Mouse (Mus musculus) limb, embryonic 13.5 days (tissue): ENCODE measurements around the gene Rhd. TPM values are rescaled to one million over a fixed set of nuclear protein-coding genes. Genes with fewer than 3 reads are reported as not detected.
"Not testable (repeated sequence)": the region's sequence is repeated elsewhere in the genome, so short reads cannot be mapped to it uniquely, and the experiment has no call there.

Experiments used
- ATAC-seq: fragments of 200-750 bp; cut with Nextera tagmentation; 2 replicates; pipeline ENCODE4 v1.8.0; 2017; ENCODE audit warnings: low read depth, moderate number of reproducible peaks, moderate TSS enrichment; ENCODE audit not compliant: low FRiP score
- H3K27ac ChIP-seq: fragments of 300-500 bp; sonication (generic); 2 replicates; pipeline ENCODE4 v1.5.1; 2015; ENCODE audit warnings: inconsistent platforms, mild to moderate bottlenecking, moderate library complexity
- H3K27me3 ChIP-seq: fragments of 300-500 bp; sonication (generic); 2 replicates; pipeline ENCODE4 v1.6.1; 2015; ENCODE audit warnings: mild to moderate bottlenecking, inconsistent platforms
- H3K36me3 ChIP-seq: fragments of 300-500 bp; sonication (generic); 2 replicates; pipeline ENCODE4 v1.6.1; 2015; ENCODE audit warnings: inconsistent platforms, mild to moderate bottlenecking, moderate library complexity
- H3K4me1 ChIP-seq: fragments of 300-500 bp; sonication (generic); 2 replicates; pipeline ENCODE4 v1.6.1; 2015; ENCODE audit warnings: inconsistent platforms
- H3K4me2 ChIP-seq: fragments of 300-500 bp; sonication (generic); replicated peaks from 2 replicates; pipeline ENCODE4 v1.6.1; 2015; ENCODE audit warnings: inconsistent platforms, mild to moderate bottlenecking, moderate library complexity
- H3K4me3 ChIP-seq: fragments of 300-500 bp; sonication (generic); 2 replicates; pipeline ENCODE4 v1.5.1; 2015; ENCODE audit warnings: moderate library complexity, mild to moderate bottlenecking, inconsistent platforms
- H3K9ac ChIP-seq: fragments of 300-500 bp; sonication (generic); 2 replicates; pipeline ENCODE4 v1.6.1; 2015; ENCODE audit warnings: mild to moderate bottlenecking, inconsistent platforms
- H3K9me3 ChIP-seq: fragments of 300-500 bp; sonication (generic); 2 replicates; pipeline ENCODE4 v1.6.1; 2016; ENCODE audit warnings: inconsistent platforms
- WGBS: fragments of 180-500 bp; shearing (Covaris S2); methylation state at CpG from one replicate; pipeline ENCODE4 v1.1.7; 2015; 5-methylcytosine and 5-hydroxymethylcytosine counted together
- polyA plus RNA-seq: library from polyadenylated mRNA; unstranded; fragments of >200 nt; fragmentation: Nextera tagmentation; extraction: Ambion mirVana; gene quantifications from 2 replicates; pipeline ENCODE4 v1.2.1, GENCODE M21; 2015

Gene Rhd
- 2.9 and 5.5 TPM in 2 replicates for polyA plus RNA-seq

DNA sequence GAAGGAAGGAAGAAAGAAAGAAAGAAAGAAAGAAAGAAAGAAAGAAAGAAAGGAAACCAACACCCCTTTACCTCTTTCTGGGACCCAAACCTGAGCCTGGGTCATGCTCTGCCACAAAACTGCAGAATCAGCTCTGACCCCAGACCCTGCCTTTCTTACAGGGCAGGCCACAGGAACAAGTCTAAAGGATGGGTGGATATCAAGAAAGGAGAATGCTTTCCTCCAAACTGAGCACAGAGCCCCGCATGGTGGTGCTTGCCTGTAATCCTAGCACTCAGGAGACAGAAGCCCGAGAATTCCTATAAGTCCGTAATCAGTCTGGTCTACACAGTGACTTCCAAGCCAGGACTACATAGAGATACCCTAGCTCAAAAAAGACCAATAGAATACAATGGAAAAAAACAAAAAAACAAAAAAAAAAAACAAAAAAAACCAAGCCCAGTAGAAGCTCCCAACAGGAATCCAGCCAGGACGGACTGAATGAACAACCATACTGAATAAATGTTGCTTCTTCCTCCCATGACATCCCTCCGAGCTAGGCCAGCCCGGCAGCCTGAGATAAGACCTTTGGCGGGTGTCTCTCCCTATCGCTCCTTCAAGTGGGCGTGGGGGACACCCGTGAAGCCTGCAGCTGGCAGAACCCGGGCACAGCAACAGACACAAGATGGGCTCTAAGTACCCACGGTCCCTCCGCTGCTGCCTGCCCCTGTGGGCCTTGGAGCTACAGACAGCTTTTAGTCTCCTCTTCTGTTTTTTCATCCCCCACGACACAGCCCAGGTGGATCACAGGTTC is at the start of gene Rhd:
TSS of gene Rhd (plus strand) at position 600 of the 793 bp plus-strand sequence.
- ATAC-seq = no peak
- no peak within 1 kb of the TSS for H3K4me3 ChIP-seq
- H3K27me3 ChIP-seq = peaks cover 23% of the 10 kb centered on the region
- no peaks in the 10 kb centered on the region for H3K9me3 ChIP-seq
- WGBS = 65% methylated on average over 14 of the region's 14 CpGs
- peaks cover 3% of the 10 kb centered on the region; the same call in 1 of the 2 replicates for H3K4me1 ChIP-seq
- H3K36me3 ChIP-seq = no peaks in the 10 kb centered on the region
- no peak within 1 kb of the TSS for H3K4me2 ChIP-seq
- H3K27ac ChIP-seq = no peak within 1 kb of the TSS
- H3K9ac ChIP-seq = no peak within 1 kb of the TSS

DNA sequence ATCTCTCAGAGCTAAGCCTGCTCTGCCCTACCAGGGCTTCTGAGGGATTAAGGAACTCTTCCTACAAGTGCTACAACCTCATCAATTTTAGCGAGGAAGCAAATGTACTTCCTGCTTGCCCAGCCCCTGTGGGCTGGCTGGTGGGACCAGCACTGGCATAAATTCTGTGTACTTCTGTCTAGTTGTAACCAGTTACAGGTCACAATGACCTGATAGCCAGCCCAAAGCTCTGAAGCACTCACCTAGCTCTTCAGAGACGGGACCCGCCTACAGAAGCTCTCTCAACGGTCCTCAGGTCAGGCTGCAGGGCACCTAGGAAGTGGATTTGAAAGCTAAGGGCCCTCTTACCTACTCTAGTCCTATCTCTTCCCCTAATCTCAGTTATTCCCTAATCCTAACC is 46.6 kb upstream of the Rhd start:
- no peak overlapping the region for H3K27ac ChIP-seq
- H3K4me3 ChIP-seq = no peak overlapping the region
- peaks cover 44% of the 10 kb centered on the region for H3K36me3 ChIP-seq
- H3K9me3 ChIP-seq = no peaks in the 10 kb centered on the region
- no peak overlapping the region for H3K4me2 ChIP-seq
- H3K9ac ChIP-seq = no peak overlapping the region
- WGBS = 85% methylated on average over 4 of the region's 4 CpGs
- ATAC-seq = no peak
- peaks cover 5% of the 10 kb centered on the region; the same call in 1 of the 2 replicates for H3K4me1 ChIP-seq
- no peaks in the 10 kb centered on the region for H3K27me3 ChIP-seq

DNA sequence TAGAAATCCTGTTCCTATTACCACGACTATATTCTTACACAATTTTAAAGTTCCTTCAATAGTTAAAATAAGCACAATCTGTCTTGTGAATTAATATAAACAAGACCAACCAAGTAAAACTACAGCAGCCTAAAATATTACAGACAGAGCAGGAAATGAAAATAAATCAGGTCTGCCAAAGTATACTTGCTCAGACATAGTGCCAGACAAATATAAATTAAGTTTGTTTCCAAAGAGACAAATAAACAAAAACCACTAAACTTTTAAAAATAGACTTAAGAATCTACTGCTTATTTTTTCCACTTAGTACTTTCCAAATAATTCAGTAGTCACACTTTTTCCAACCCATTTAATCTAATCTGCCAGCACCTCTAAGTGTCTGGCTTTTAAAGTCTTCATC is 43.3 kb upstream of the Rhd start:
- H3K27ac ChIP-seq = no peak overlapping the region

DNA sequence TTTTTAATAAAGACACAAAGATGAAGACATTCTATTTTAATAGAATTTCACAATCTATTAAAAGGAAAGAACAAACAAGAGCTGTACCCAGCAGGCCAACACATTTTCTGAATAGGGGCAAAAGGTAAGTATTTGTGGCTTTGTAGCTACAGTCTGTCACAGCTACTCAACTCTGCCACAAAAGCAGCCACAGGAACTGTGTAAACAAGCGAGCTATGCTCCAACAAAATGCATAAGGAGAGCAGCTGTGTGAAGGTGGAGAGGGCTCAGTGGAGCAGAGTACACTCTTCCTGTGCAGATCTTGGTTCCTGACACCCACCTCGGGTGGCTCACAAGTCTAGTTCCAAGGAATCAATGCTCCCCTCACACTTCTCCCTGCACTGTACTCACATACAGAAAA is 40.8 kb upstream of the Rhd start:
- peaks cover 55% of the 10 kb centered on the region for H3K36me3 ChIP-seq
- 57% methylated on average over 2 of the region's 2 CpGs for WGBS
- ATAC-seq = no peak

More for the DNA sequence above, 43.3 kb upstream of the Rhd start:
- Histone ChIP-seq H3K36me3 (peaks cover 44% of the 10 kb centered on the region), H3K4me3 (no peak overlapping the region), H3K4me1 (peaks cover 5% of the 10 kb centered on the region), H3K4me2 (no peak overlapping the region), H3K27me3 (no peaks in the 10 kb centered on the region), H3K9me3 (no peaks in the 10 kb centered on the region), H3K9ac (no peak overlapping the region)
- no peak for ATAC-seq
- 68% methylated on average over 1 of the region's 1 CpGs for WGBS

DNA sequence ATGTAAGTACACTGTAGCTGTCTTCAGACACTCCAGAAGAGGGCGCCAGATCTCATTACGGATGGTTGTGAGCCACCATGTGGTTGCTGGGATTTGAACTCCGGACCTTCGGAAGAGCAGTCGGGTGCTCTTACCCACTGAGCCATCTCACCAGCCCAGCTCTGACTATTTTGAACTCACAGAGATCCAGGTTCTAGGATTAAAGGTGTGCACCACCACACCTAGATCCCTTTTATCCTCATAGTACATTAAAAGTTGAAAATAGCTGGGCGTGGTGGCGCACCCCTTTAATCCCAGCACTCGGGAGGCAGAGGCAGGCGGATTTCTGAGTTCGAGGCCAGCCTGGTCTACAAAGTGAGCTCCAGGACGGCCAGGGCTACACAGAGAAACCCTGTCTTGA is 38.5 kb upstream of the Rhd start:
- not testable (repeated sequence) for H3K4me3 ChIP-seq
- H3K36me3 ChIP-seq = peaks cover 61% of the 10 kb centered on the region

More for the DNA sequence above, 40.8 kb upstream of the Rhd start:
- H3K9me3 ChIP-seq = no peaks in the 10 kb centered on the region
- H3K27ac ChIP-seq = no peak overlapping the region
- H3K4me1 ChIP-seq = peaks cover 5% of the 10 kb centered on the region
- no peaks in the 10 kb centered on the region for H3K27me3 ChIP-seq
- H3K4me3 ChIP-seq = no peak overlapping the region
- no peak overlapping the region for H3K4me2 ChIP-seq
- H3K9ac ChIP-seq = no peak overlapping the region

GRCm38 (mm10) chr4:134826348-134826747 is 38.0 kb upstream of the Rhd start:
- H3K9ac ChIP-seq = no peak overlapping the region
- ATAC-seq = no peak
- peaks cover 65% of the 10 kb centered on the region for H3K36me3 ChIP-seq
- H3K4me2 ChIP-seq = no peak overlapping the region
- no peaks in the 10 kb centered on the region for H3K27me3 ChIP-seq
- H3K9me3 ChIP-seq = no peaks in the 10 kb centered on the region
- no peak overlapping the region for H3K27ac ChIP-seq
- peaks cover 5% of the 10 kb centered on the region for H3K4me1 ChIP-seq
- no peak overlapping the region for H3K4me3 ChIP-seq

More for the DNA sequence above, 38.5 kb upstream of the Rhd start:
- H3K27me3 ChIP-seq, ATAC-seq, H3K9me3 ChIP-seq, H3K4me1 ChIP-seq, H3K4me2 ChIP-seq, H3K27ac ChIP-seq, H3K9ac ChIP-seq: not testable (repeated sequence)
- WGBS = 97% methylated on average over 11 of the region's 11 CpGs

DNA sequence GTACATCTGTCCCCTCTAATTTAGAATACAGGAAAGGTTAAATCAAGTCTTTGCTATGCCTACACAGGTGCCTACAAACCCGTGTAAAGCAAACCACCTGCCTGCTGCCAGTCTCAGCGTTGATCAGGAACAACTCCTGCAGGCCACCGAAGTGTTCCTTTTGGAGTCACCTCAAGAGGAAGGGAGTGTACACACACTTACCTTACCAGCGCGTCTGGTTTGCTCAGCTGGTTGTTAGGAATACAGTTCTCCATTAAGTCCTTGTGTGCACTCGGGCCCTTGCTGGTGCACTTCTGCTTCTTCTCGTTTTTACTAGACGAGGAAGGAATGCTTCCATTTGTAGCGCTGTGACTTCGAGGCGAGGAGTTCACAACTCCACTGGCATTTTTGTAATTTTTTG is 36.5 kb upstream of the Rhd start:
- 86% methylated on average over 11 of the region's 11 CpGs for WGBS
- ATAC-seq = no peak

GRCm38 (mm10) chr4:134831934-134832333 is 32.4 kb upstream of the Rhd start:
- Histone ChIP-seq H3K27ac (no peak overlapping the region), H3K9me3 (no peaks in the 10 kb centered on the region), H3K36me3 (peaks cover 65% of the 10 kb centered on the region), H3K4me2 (no peak overlapping the region), H3K4me1 (no peaks in the 10 kb centered on the region), H3K27me3 (no peaks in the 10 kb centered on the region), H3K9ac (no peak overlapping the region), H3K4me3 (no peak overlapping the region)
- WGBS = 82% methylated on average over 3 of the region's 3 CpGs
- ATAC-seq = no peak

More for the DNA sequence above, 36.5 kb upstream of the Rhd start:
- Histone ChIP-seq H3K4me2 (no peak overlapping the region), H3K27ac (no peak overlapping the region), H3K27me3 (no peaks in the 10 kb centered on the region), H3K9me3 (no peaks in the 10 kb centered on the region), H3K9ac (no peak overlapping the region), H3K36me3 (peaks cover 70% of the 10 kb centered on the region), H3K4me3 (no peak overlapping the region), H3K4me1 (no peaks in the 10 kb centered on the region; the same call in 1 of the 2 replicates)

DNA sequence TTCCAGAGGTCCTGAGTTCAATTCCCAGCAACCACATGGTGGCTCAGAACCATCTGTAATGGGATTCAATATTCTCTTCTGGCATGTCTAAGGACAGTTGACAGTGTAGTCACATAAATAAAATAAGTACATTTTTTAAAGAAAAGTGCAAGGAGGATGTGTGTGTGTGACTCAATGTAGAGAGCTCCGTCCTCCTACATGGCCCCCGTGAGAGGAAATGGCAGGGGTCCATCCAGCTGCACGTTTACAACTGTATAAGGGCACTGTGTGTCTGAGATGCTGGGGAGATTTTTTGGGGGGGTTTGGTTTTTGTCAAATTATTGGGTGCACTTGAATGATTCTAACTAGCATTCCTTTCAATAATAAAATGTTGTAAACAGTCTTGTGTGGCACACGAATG is 28.9 kb upstream of the Rhd start:
- H3K9me3 ChIP-seq = no peaks in the 10 kb centered on the region
- H3K27me3 ChIP-seq = no peaks in the 10 kb centered on the region
- WGBS = 84% methylated on average over 4 of the region's 4 CpGs
- no peak overlapping the region for H3K4me3 ChIP-seq
- no peak for ATAC-seq
- H3K4me2 ChIP-seq = no peak overlapping the region
- peaks cover 45% of the 10 kb centered on the region for H3K36me3 ChIP-seq
- H3K27ac ChIP-seq = no peak overlapping the region
- no peak overlapping the region for H3K9ac ChIP-seq
- no peaks in the 10 kb centered on the region for H3K4me1 ChIP-seq

- no peaks in the 10 kb centered on the region for H3K4me1 ChIP-seq
Observed at GRCm38 (mm10) chr4:134838221-134838620, 26.1 kb upstream of the Rhd start.

GRCm38 (mm10) chr4:134838706-134839105 is 25.6 kb upstream of the Rhd start:
- not testable (repeated sequence) for H3K9me3 ChIP-seq, H3K4me1 ChIP-seq, ATAC-seq, H3K4me3 ChIP-seq, H3K4me2 ChIP-seq, H3K27me3 ChIP-seq, H3K27ac ChIP-seq, H3K9ac ChIP-seq
- H3K36me3 ChIP-seq = peaks cover 24% of the 10 kb centered on the region
- WGBS = 84% methylated on average over 3 of the region's 3 CpGs

More at GRCm38 (mm10) chr4:134838221-134838620, 26.1 kb upstream of the Rhd start:
- no peak overlapping the region for H3K9ac ChIP-seq
- H3K27me3 ChIP-seq = no peaks in the 10 kb centered on the region
- H3K4me3 ChIP-seq = no peak overlapping the region
- peaks cover 27% of the 10 kb centered on the region for H3K36me3 ChIP-seq
- WGBS = 85% methylated on average over 1 of the region's 1 CpGs
- ATAC-seq = no peak
- no peak overlapping the region for H3K4me2 ChIP-seq
- no peaks in the 10 kb centered on the region for H3K9me3 ChIP-seq
- no peak overlapping the region for H3K27ac ChIP-seq

DNA sequence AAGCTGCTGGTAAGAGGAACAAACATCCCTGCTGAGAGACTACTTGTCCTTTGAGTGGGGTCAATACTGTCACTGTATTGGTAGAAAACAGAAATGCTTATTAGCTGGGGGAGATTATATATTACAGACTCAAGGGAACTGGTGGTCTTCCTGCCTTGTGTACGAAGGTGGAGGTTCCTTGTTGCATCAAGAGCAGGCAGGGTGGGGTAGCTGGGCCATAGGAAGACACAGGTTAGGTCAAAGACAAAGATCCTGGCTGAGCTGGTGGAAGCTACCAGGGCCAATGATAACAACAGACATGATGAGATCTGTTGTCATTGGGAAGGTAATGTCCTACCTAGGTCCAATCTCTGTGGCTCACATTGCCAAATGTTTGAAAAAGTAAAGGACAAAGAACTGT is 24.1 kb upstream of the Rhd start:
- Histone ChIP-seq H3K36me3 (peaks cover 19% of the 10 kb centered on the region), H3K4me1 (no peaks in the 10 kb centered on the region), H3K27me3 (no peaks in the 10 kb centered on the region), H3K9me3 (no peaks in the 10 kb centered on the region), H3K27ac (no peak overlapping the region), H3K4me3 (no peak overlapping the region), H3K4me2 (no peak overlapping the region), H3K9ac (no peak overlapping the region)
- WGBS = 88% methylated on average over 1 of the region's 1 CpGs
- no peak for ATAC-seq

DNA sequence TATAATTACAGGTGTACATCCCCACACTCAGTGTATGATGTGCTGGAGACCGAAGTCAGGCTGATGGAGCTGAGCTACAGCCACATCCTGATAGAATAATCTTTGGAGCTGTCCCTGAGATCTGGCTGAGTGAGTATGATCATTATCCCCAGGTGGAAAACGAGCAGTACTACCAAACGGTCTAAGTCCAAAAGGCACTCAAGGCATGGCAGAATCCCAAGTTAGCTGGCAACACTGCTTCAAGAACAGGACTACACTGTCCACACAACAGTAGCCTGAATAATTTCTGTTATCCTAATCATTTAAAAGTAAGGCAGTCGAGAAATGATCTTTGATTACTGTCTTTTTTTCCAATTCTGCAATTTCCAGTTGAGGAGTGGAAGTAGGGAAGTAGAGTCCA is 20.8 kb upstream of the Rhd start:
- no peak overlapping the region for H3K27ac ChIP-seq
- no peaks in the 10 kb centered on the region for H3K27me3 ChIP-seq
- no peaks in the 10 kb centered on the region for H3K9me3 ChIP-seq
- no peak overlapping the region for H3K9ac ChIP-seq
- 91% methylated on average over 4 of the region's 4 CpGs for WGBS
- H3K36me3 ChIP-seq = peaks cover 3% of the 10 kb centered on the region; the same call in 1 of the 2 replicates
- no peak overlapping the region for H3K4me2 ChIP-seq
- ATAC-seq = no peak
- no peak overlapping the region for H3K4me3 ChIP-seq
- H3K4me1 ChIP-seq = peaks cover 27% of the 10 kb centered on the region
